Mouse (Mus musculus): ENCODE measurements at regions not wholly inside any gene's neighbourhood (a gene's known extent, or its start where the extent isn't known, plus 50 kb on each side); places are given as distances from the start of the nearest gene placed in this dataset.
A peak's percentile ranks its signal among the peaks of the same experiment; 100 is the strongest.

- 70% methylated on average over 7 of the region's 7 CpGs for WGBS
These were observed 59.7 kb upstream of the Sulf2 start for GRCm38 (mm10) chr2:166215191-166215590.

GRCm38 (mm10) chr2:166207145-166207508 is 51.7 kb upstream of the Sulf2 start:
- no peak overlapping the region for H3K9ac ChIP-seq
- no peak overlapping the region for H3K4me2 ChIP-seq (ENCODE audit: low read depth)
- DNase-seq, result no peak
- H3K27me3 ChIP-seq (ENCODE audit: insufficient read depth, low read length), result no peaks in the 10 kb centered on the region
- WGBS, result 90% methylated on average over 3 of the region's 3 CpGs
- no peaks in the 10 kb centered on the region for H3K36me3 ChIP-seq (ENCODE audit: insufficient read depth)
- no peak overlapping the region for H3K4me3 ChIP-seq (ENCODE audit: low read depth, low read length)
- no peak for TF ChIP-seq CTCF (IDR thresholded peaks at IDR 0.05; ENCODE audit: low read depth)
- no peaks in the 10 kb centered on the region for H3K9me3 ChIP-seq (ENCODE audit: low read length)
- no peak overlapping the region for H3K27ac ChIP-seq (ENCODE audit: low read depth, low read length)
- no peak for ATAC-seq
- no peaks in the 10 kb centered on the region for H3K4me1 ChIP-seq (ENCODE audit: insufficient read depth)

More at GRCm38 (mm10) chr2:166215191-166215590, 59.7 kb upstream of the Sulf2 start:
- Histone ChIP-seq H3K4me1 (ENCODE audit: insufficient read depth) (0 out of 2 replicates have a peak, but pooled peaks cover 4% of the 10 kb centered on the region), H3K27me3 (ENCODE audit: insufficient read depth, low read length) (no peaks in the 10 kb centered on the region), H3K4me3 (ENCODE audit: low read depth, low read length) (no peak overlapping the region), H3K27ac (ENCODE audit: low read depth, low read length) (no peak overlapping the region), H3K9me3 (ENCODE audit: low read length) (no peaks in the 10 kb centered on the region), H3K9ac (no peak overlapping the region), H3K4me2 (ENCODE audit: low read depth) (no peak overlapping the region), H3K36me3 (ENCODE audit: insufficient read depth) (no peaks in the 10 kb centered on the region)
- DNase-seq, result no peak
- TF ChIP-seq CTCF (IDR thresholded peaks at IDR 0.05; ENCODE audit: low read depth), result no peak
- ATAC-seq, result no peak

DNA sequence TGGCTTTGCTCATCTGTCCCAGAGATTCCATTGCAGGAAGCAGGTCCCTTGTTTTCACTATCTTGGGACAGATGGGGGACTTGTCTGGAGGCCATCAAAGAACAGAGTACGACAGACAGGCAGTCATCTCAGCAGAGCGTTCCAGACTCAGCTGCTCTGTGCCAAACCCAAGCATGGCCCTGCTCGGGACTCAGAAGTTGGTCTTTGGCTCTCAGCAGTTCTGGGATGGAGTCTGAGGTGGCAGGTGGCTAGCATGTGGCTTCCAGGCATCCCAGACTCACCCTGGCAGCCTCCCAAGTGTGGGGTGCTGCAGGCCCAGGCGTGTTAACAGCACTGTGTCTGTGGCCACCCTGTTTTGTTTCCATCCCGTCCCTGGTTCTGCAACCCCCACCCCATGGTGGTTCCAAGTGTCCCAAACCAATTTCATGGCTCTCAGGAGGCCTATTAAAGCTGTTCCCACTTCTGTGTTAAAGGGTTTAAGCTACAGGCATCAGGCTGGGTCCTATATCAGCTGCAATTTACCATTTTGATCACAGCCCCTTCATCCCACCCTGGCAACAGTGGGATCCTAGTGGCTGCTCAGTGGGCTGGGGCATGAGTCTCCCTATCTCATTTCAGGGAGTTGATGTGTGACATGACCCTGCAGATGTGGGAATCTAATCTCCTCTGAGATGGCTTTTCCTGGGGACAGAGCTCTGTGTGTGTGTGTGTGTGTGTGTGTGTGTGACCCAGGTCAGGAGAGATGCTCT is 51.1 kb upstream of the Sulf2 start:
- Histone ChIP-seq H3K27ac (ENCODE audit: low read depth, low read length) (no peak overlapping the region), H3K4me2 (ENCODE audit: low read depth) (no peak overlapping the region), H3K27me3 (ENCODE audit: insufficient read depth, low read length) (no peaks in the 10 kb centered on the region), H3K9me3 (ENCODE audit: low read length) (no peaks in the 10 kb centered on the region), H3K36me3 (ENCODE audit: insufficient read depth) (no peaks in the 10 kb centered on the region), H3K9ac (no peak overlapping the region), H3K4me3 (ENCODE audit: low read depth, low read length) (no peak overlapping the region), H3K4me1 (ENCODE audit: insufficient read depth) (no peaks in the 10 kb centered on the region)
- 44% methylated on average over 5 of the region's 5 CpGs for whole genome bisulfite sequencing
- ATAC-seq (peak; percentile 74), DNase-seq (peak; percentile 54)
- TF ChIP-seq CTCF (IDR thresholded peaks at IDR 0.05; ENCODE audit: low read depth), result no peak

All from forebrain, postnatal 0 days (tissue).